Mouse (Mus musculus) frontal cortex, postnatal 10 days (tissue): ENCODE measurements at regions not wholly inside any gene's neighbourhood (a gene's known extent, or its start where the extent isn't known, plus 50 kb on each side); places are given as distances from the start of the nearest gene placed in this dataset.

Source experiments
- DNase-seq, 2 experiments: peaks; one replicate each; pipeline ENCODE4 v3.0.0; 2022; ENCODE audit warnings: low spot score in 2 of 2, mixed read lengths in 1 of 2

DNA sequence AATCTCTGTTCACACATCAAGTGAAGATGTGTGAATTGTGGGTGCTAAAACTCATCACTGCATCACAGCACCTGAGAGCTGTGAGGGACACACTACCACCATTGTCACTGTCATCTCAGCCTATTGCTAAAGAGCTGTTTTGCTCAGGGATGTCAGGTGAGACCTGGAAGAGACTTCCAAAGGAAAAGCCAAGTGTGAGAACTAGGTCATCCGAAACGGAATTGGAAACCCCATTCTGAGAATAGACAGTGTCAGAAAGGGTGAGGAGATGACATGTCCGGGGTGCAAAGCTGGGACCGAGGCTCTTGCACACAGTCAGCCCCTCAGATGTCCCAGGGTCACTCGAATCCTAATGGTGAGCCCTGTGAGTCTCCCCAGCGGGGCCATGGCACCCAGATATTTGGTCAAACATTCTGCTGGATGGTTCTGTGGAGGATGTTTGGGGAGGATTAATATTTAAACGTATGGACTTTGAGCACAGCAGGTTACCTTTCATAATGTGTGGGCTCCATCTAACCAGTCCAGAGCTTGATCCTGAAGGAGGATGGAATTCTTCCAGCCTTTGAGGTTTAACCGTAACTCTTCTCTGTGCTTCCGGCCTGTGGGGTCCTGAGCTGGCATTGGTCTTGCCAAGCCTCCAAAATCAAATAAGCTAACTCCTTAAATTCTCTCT lies 150.3 kb downstream of the Rpl14 start:
- no peak for DNase-seq

DNA sequence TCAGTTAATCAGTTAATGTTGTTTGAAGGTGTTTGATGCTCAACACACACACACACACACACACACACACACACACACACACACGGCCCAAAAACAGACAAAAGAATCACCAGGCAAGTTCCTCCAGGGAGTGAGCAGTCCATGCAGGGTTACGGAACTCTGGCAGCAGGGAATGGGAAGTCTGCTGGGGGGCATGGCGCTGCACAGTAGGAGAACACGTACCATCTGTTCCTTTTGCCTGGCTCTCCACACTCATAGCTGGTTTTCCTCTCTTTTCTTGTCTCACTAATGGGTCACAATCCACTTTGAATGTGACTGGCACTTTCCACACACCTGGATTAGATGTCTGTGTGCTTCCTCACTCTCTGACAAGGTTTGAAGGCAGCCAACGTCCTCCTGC lies 151.8 kb downstream of the Rpl14 start:
- DNase-seq, result no peak

DNA sequence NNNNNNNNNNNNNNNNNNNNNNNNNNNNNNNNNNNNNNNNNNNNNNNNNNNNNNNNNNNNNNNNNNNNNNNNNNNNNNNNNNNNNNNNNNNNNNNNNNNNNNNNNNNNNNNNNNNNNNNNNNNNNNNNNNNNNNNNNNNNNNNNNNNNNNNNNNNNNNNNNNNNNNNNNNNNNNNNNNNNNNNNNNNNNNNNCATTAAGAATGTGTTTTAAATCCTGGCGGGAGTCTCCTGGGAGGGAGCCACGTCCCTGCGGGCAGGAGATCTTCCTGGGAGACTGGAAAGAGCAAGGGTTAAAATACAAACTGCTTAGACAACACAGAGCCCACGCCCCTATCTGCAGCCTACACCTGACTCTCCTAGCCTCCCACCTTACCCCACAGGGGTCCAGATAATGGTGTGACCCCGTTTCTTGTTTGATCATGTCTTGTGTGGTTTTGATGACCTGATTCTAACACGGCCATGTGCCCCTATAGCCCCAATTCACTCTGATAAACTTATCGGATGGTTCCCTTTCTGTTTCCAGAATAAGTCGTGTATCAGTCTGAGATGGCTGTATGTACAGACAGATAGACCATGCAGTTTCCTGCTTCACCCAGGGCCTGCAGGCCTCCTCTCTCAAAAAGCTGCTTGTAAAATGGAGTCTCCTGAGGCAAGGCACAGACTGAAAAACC lies 160.8 kb downstream of the Rpl14 start:
- DNase-seq, result no peak

DNA sequence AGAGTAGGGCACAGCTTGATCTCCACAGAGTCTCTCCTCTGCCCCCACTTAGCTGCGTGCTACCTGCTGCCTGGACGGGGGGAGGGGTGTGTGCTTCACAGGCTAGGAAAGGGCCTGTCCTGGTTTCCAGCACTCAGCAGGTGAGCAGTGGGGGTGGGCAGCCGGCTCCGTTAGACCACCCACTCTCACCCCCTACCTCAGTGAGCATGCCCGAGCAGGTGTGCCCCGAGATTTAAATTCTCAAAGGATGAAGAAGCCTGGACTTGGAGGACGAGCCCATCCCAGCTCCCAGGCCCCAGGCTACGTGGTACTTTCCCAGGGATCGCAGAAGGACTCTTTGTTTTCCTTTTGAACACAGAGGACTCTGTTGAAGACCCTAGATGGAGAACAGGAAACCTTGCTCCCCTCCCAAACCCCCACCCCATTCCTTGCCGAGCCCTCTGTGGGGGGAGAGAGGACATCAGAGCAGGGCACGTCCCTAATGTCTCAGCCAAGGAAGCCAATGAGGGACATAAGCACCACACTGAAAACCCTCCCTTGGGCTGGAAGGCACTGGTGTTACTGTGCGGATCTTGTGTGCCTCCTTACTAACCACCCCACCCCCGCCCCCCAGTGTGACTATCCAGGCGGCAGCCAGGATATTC lies 161.5 kb downstream of the Rpl14 start:
- no peak for DNase-seq

DNA sequence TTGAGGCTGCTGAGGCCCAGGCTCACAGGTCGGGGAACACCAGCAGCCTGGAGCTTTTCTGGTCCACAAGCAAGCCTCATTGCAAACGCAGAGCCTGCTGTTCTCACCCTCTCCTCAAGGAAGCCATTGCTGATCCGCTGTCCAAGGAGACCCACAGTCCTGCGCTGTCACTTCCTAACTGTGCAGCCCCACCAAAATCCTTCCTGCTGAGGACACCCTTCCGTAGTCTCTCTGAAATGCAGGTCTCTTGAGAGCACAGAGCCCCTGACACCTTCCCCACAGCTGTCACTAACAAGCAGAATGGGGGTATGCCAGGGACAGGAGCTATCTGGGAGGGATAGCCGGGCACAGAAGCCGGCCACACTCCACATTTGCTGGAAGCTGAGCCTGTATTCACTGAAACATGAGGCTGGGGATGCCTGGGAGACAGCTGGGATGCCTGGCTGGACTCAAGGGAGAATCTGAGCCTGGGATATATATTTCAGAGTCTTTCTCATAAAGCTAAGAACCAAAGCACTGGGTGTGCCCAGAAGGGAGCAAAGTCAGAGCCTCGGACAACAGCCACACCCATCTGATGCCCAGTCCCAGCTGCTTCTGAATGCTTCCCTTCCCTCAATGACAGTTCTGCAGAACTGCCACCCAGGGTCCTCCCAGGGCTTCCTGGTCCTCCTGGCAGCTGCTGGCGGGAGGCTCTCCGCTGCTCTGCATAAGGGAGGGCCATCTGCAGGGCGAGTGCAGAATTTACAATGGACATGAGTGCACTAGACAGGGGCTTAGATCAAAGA lies 162.6 kb downstream of the Rpl14 start:
- peak in 1 of 2 experiments; percentile 24 for DNase-seq

DNA sequence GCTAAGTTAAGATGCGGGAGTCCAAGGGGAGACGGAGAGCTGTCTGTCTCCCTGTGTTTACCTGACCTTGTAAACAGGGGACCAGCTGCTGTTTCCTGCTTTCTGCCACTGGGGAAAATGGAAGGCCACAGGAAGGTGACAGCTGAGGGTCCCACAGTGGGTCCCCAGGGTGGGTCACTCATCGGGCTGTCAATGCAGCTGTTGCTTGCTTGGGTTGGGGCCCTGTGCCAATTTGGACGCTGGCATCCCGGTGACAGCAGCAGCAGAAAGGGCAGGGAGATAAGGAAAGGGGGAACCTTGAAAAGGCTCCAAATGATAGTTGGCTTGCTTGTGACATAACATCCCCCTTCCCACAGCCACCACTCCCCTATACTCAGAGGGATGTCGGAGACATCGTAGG lies 164.0 kb downstream of the Rpl14 start:
- no peak for DNase-seq

DNA sequence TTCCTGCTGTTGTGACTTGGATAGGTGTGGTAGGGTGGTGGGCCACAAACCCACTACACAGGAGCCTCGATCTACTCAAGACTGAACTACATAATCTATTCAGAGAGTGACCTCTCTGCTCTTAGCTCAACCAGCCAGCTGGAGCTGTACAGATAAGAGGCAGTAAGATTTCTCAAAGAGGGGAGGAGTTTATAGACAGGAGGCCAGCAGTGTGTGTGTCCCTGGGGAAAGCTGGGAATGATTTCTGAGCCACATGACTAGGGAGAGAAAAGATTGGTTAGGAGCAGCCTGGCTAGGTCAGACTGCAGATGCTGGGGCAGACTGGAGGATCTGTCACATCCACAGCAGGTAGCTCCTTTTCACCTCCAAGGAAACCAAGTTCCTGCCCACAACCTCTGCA lies 166.7 kb downstream of the Rpl14 start:
- no peak for DNase-seq

DNA sequence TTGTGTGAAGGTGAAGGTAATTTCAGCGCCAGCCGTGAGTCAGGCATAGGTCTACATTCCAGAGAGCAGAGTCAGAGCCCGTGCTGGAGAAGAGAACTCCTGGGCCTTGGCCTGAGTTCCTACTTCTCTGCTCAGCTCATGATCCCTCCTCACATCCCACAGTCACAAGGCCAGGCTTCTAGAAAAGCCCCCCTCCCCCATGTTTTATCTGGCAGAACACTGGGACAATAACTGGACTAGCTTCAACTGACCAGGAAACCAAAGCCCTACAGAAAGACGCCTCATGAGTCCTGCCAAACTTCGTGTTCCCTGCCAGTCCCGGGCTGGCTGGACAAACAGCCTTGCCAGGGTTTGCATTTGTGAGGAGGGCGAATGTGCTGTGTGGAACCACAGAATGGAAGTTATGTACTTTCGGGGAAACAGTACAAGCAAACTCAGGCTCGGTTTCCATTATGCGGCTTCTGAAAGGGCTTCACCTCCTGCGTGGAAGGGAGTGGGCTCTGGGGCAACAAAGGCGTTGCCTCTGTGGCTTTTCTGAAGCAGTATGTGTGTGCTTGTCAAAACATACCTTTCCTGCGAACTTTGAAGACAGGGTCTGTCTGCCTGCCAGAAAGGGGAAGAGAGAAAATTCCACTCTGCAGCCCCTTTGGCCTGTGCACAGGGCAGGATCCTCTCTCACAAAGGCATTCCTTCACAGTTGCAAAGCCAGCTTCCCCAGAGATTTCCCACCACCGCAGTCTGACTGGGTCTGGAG lies 168.1 kb downstream of the Rpl14 start:
- DNase-seq, result peak; percentile 32 to 44

DNA sequence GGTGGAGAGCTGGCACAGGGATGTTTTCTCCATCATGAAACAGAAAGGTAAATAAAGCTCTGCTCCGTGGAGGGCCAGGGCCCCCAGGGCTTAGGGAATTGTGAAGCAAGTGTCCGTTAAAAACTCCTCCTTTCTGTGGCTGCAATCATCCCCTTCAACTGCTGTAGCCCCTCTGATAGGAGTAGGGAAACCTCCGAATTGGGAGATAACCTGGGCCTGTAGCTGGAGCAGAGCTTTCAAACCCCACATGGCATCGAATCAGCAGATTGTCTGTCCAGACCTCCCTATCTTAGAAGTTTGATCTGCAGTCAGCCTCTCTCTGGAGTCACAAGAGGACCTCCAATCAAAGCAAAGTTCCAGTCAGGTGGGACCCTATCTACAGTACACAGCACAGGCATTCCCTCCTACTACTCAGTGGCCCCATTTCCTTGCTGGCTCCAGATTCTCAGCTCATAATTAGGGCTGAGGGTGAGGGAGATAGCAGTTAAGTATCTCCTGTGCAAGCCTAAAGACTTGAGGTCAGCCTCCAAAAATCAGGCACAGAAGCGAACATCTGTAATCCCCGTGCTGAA lies 168.8 kb downstream of the Rpl14 start:
- no peak for DNase-seq

DNA sequence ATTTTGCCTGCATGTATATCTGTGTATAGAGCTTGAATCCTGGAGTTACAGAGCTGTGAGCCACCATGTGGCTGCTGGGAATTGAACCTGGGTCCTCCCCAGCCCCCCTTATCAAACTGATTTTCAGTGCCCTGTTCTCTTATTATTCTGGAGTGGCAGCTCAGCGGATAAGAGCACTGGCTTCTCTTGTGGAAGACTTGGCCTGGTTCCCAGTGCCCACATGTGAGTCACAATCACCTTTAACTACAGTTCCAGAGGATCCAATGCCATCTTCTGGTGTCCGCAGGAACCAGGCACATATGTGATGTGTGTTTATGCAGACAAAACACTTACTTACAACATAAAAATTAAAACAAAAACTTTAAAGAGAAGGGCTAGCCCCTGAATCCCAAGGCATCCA lies 170.3 kb downstream of the Rpl14 start:
- no peak for DNase-seq

DNA sequence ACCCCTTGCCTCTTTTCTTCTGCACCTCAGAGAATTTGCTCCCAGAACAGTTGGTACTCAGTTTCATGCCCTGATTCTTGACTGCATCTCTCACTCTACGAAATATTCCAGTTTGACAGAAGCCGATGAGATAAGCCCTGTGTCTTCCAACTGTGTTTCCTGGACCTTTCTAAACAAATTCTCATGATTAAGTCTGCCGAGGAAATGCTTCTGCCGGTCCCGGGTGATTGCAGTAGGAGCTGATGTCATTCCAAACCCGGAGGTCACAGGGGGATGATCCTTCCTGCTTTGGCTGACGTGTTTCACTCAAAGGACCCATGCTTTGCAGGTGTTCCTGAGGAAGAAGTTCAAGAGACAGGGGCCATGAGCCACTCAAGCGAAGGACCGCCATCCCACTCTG lies 172.2 kb downstream of the Rpl14 start:
- no peak for DNase-seq

DNA sequence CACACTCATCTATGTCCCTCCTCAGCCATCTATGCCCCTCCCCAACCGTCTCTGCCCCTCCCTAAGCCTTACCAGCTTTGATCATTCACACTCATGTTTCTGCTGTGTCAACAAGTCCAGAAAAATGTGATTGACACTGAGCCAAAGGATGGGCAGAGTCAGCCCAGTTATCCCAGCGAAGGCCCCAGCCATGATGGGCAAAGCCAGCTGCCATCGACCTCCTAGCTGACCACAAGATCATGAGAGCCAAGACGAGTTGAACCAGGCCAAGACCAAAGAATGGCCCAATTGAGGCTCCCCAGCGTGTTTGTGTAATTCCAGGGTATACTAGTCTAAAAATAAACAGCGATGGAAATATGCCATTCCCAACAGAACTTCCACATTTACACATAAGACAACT lies 174.4 kb downstream of the Rpl14 start:
- DNase-seq, result no peak

DNA sequence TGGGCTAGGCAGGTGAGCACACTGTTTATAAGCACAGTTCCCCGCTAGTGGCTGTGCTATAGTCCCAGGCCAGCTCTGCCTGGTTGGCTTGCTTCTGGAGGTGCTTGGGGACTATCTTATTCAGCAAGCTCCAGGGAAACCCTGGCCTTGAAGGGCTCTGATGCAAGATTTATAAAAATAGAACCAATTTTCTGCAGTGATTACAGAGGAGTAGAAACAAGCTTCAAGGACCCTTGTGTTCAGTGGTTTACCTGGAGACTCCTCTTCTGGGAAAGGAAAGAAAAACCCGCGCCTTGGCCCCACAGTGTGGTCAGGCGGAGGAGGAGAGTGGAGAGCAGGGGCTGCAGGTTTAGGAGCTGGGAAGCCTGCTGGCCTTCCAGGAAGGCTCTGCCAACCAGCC lies 178.2 kb upstream of the Ctnnb1 start:
- no peak for DNase-seq

DNA sequence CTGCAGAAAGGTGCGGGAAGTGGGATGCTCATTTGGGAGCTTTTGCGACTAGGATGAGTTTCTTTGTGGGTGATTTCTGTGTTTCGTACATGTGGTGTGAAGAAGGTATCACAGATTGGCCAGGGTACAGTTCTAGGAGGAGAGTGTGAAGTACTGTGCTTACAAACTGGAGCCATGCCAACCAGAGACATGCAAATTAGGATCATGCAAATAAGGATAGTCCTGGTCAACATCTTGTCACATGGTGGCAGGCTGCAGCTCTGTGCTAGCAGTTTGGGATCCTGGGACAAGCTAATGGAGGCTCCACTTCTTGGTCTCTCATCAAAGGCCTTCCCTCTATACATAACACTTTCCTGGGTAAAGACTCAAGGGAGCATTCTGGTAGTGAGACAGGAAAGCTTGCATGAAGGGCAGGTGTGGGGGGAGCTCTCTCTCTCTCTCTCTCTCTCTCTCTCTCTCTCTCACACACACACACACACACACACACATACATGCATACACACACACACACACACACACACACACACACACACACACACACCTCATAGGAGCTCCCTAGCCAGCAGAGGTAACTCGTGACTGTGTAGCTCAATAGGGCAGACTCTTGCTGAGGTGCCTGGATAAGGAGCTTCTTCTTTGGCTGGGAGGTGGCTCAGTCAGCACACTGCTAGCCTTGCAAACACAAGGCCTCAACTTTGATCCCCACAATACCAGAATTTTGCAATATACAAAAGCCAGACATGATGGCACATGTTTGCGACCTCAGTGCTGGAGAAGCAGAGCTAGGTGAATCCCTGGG lies 177.1 kb upstream of the Ctnnb1 start:
- no peak for DNase-seq

DNA sequence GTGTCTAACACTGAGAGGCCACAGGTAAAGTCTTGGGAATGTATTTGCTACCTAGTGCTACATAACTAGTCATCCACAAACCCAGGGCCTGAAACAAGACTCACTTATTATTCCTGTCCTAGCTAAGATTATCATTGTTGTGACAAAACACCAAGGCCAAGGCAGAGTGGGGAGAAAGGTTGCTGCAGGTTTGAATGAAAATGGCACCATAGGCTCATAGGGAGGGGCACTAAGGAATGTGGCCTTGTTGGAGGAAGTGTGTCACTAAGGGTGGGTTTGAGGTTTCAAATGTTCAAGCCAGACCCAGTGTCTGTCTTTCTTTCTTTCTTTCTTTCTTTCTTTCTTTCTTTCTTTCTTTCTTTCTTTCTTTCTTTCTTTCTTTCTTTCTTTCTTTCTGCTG lies 174.9 kb upstream of the Ctnnb1 start:
- DNase-seq, result no peak

DNA sequence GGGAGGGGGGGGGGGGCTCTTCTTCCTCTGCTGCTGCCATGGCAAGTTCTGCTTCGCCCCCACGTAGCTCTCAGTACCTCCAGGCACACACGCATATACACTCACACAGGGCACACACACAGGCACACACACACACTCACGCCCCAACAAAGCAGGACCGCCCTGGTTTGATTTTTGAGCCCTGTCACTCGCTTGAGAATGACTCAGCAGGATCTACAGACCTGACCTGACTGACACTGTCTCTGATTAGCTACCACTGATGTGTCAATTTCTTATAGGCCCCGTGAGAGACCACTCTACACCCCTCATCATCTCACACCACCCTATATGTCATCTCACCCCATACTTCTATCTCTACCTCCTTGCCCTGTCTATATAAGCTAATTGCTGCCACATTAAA lies 173.5 kb upstream of the Ctnnb1 start:
- DNase-seq, result no peak

DNA sequence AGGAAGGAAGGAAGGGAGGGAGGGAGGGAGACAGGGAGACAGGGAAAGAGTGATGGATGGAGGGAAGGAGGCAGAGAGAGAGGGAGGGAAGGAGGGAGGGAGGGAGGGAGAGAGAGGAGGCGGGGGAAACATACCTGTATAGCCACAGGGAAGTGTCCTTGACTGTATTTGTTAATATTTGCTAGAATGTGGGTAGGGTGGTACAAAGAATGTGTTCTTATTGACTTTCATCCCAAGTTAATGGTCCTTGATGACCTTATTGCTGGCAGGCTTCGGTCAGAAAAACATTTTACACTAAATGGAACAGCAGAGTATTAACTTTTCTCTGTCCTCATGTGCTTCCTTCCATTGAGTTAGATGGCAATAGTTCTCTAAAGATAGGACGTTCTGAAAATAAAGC lies 171.0 kb upstream of the Ctnnb1 start:
- no peak for DNase-seq

DNA sequence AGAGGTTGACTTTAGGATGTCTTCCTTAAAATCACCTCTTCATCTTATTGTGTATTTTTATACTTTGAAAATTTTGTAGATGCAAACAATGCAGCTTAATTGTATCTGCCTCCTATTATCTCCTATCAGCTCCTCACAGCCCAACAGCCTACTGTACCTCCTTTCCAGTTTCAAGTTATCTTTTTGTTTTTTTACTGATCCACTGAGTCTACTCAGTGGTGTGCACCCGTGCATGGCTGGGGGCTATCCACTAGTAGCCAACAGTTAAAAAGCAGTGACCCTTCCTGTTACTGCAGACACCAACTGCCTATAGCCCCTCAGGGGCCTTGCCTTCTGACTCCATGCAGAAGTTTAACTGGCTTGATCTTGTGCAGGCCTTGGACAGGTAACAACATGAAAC lies 170.4 kb upstream of the Ctnnb1 start:
- DNase-seq, result no peak

DNA sequence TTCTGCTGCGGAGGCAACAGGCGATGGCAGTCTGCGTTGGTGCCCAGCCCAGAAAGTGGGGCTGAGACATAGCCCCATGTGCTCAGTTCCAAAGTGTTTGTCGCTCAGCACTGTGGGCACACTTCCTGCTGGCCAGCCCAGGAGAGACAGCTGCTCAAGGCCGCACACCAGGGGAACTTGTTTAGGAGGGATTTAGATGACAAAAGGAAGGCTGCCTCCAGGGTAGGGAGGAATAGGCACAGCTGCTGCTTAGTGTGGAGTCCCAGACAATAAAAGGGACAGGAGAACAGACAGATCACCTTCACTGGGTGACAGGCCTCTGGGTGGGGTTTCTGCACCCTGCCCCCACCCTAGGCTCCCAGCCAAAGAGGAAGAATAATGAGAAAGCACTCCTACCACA lies 169.2 kb upstream of the Ctnnb1 start:
- peak in 1 of 2 experiments; percentile 32 for DNase-seq

DNA sequence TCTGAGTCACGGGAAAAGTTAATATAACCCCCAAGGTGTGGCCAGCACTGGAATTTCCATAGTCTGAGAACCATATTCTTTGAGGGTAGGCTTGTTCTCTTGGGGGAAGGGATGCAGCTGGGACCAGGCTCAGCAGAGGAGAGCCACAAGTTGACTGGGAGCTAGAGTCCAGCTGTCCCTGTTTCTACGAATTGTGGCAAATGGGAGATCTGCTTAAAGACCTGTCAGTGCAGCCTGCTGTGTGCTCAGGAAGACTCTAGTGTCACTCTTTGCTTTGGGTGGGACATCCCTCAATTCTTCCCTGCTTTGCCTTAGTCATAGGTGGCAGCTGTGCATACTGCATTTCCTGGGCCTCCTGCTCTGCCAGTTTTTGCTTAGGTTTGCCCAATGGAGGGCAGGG lies 165.2 kb upstream of the Ctnnb1 start:
- no peak for DNase-seq

DNA sequence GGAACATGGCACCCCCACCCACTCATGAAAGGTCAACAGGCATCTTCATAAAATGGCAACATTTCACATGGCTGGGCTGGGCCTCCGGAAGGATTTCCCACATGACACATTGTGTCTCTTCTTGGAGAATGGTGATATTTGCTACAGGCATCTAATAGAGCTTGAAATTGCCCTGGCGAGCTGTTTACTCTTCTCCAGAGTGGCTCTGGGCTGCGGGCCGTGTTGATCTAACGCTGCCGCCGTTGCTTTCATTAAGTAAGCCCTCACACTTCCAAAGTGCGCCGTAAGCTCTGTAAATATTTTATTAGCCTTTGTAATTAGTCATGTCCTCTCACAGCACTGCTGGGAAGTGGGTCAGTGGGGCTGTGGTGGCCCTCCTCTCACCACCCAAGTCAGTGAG lies 164.4 kb upstream of the Ctnnb1 start:
- no peak for DNase-seq
